Mouse (Mus musculus) midbrain, embryonic 12.5 days (tissue): ENCODE results near the gene Rbfox3. TPM values are rescaled to one million over a fixed set of nuclear protein-coding genes. Genes with fewer than 3 reads are reported as not detected.

Experiments used
- ATAC-seq: fragments of 200-750 bp; cut with Nextera tagmentation; 2 replicates; pipeline ENCODE4 v1.8.0; 2017; ENCODE audit warnings: low read depth, moderate TSS enrichment, moderate library complexity; ENCODE audit not compliant: low FRiP score
- H3K27ac ChIP-seq: fragments of 300-500 bp; sonication (generic); replicated peaks from 2 replicates; pipeline ENCODE4 v1.5.1; 2016; ENCODE audit warnings: mild to moderate bottlenecking
- H3K27me3 ChIP-seq: fragments of 300-500 bp; sonication (generic); 2 replicates; pipeline ENCODE4 v1.6.1; 2016; ENCODE audit warnings: mild to moderate bottlenecking
- H3K36me3 ChIP-seq: fragments of 300-500 bp; sonication (generic); 2 replicates; pipeline ENCODE4 v1.6.1; 2016
- H3K4me1 ChIP-seq: fragments of 300-500 bp; sonication (generic); 2 replicates; pipeline ENCODE4 v1.6.1; 2016
- H3K4me2 ChIP-seq: fragments of 300-500 bp; sonication (generic); replicated peaks from 2 replicates; pipeline ENCODE4 v1.6.1; 2016; ENCODE audit warnings: mild to moderate bottlenecking, moderate library complexity
- H3K4me3 ChIP-seq: fragments of 300-500 bp; sonication (generic); 2 replicates; pipeline ENCODE4 v1.5.1; 2016; ENCODE audit warnings: mild to moderate bottlenecking
- H3K9ac ChIP-seq: fragments of 300-500 bp; sonication (generic); replicated peaks from 2 replicates; pipeline ENCODE4 v1.6.1; 2016; ENCODE audit warnings: mild to moderate bottlenecking, moderate library complexity
- H3K9me3 ChIP-seq: fragments of 300-500 bp; sonication (generic); 2 replicates; pipeline ENCODE4 v1.6.1; 2016; ENCODE audit warnings: mild to moderate bottlenecking
- WGBS: fragments of 180-500 bp; shearing (Covaris S2); methylation state at CpG from one replicate; pipeline ENCODE4 v1.1.7; 2016; 5-methylcytosine and 5-hydroxymethylcytosine counted together
- polyA plus RNA-seq: library from polyadenylated mRNA; unstranded; fragments of >200 nt; fragmentation: Nextera tagmentation; extraction: Ambion mirVana; gene quantifications from 2 replicates; pipeline ENCODE4 v1.2.1, GENCODE M21; 2016

Gene Rbfox3
- polyA plus RNA-seq, 1 experiment from 2014 or later = 16.0 TPM

DNA sequence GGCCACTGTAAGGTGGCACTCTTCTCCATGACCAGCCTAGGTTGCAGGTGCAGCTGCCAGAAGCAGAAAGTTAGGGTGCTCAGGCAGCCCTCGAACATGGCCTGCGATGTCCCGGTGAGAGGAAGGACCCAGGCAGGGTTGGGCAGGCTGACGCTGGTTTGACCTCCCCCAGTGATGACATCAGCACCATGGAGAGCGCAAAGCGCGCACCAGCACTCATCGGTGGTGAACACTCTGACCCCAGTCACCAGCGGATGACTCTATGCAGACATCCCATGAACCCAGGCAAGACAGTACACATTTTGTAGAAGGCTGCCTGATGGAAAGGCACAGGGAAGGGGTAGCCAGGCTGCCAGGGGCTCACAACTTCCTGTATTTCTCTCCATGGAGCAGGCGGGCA, 308.3 kb downstream of the Rbfox3 start:
- Histone ChIP-seq H3K27ac (no peak overlapping the region), H3K27me3 (no peaks in the 10 kb centered on the region), H3K4me3 (no peak overlapping the region), H3K4me1 (peaks cover 15% of the 10 kb centered on the region), H3K9me3 (no peaks in the 10 kb centered on the region), H3K9ac (no peak overlapping the region), H3K4me2 (no peak overlapping the region), H3K36me3 (no peaks in the 10 kb centered on the region)
- WGBS = 4% methylated on average over 10 of the region's 10 CpGs
- no peak for ATAC-seq

DNA sequence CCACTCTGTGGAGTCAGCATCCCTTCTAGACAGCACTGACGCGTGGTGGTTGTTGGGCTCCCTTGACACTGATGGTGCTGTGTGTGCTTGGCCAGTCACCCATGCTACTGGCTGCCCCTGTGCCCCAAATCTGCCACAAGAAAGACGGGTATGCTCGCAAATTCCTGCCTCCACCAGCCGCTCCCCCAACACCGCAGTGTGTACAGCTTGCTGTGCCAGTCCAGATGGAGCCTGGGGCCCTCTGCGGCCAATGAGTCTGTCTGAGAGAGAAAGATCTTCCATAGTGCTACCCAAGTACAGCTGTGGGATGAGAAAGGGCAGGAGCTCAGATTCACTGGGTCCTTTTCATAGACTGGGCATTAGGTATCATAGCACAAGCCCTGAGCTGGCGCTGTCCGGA, 309.9 kb downstream of the Rbfox3 start:
- no peak overlapping the region for H3K4me2 ChIP-seq
- no peak overlapping the region for H3K4me3 ChIP-seq
- H3K27ac ChIP-seq = no peak overlapping the region
- no peaks in the 10 kb centered on the region for H3K27me3 ChIP-seq
- no peaks in the 10 kb centered on the region for H3K36me3 ChIP-seq
- ATAC-seq = no peak
- H3K4me1 ChIP-seq = peaks cover 15% of the 10 kb centered on the region
- 64% methylated on average over 9 of the region's 9 CpGs for WGBS
- H3K9me3 ChIP-seq = no peaks in the 10 kb centered on the region
- H3K9ac ChIP-seq = no peak overlapping the region

DNA sequence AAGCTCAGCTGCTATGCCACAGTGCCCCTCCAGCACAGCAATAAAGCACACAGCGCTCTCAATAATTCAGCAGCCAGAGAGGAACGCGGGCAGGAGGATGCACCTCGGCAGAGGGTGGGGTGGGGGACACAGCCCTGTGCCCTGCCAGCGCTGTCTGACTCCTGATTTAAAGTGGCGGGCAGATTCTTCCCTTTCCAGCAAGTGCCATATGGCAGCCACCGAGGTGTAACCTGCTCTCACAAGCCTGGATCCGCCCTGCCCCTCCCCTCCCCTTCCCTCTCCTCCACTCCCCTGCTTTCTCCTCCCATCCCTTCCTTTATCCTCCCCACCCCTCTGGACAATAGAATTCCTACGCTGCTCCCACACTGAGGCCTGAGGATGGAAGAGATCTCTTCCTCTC, 311.2 kb downstream of the Rbfox3 start:
- Histone ChIP-seq H3K36me3 (no peaks in the 10 kb centered on the region), H3K9ac (no peak overlapping the region), H3K4me1 (peaks cover 15% of the 10 kb centered on the region), H3K27ac (peak overlapping the region; percentile 52), H3K4me3 (no peak overlapping the region), H3K4me2 (peak overlapping the region; percentile 30), H3K27me3 (no peaks in the 10 kb centered on the region), H3K9me3 (no peaks in the 10 kb centered on the region)
- WGBS = 6% methylated on average over 9 of the region's 9 CpGs
- ATAC-seq = peak; percentile 44; the same call in 1 of the 2 replicates

DNA sequence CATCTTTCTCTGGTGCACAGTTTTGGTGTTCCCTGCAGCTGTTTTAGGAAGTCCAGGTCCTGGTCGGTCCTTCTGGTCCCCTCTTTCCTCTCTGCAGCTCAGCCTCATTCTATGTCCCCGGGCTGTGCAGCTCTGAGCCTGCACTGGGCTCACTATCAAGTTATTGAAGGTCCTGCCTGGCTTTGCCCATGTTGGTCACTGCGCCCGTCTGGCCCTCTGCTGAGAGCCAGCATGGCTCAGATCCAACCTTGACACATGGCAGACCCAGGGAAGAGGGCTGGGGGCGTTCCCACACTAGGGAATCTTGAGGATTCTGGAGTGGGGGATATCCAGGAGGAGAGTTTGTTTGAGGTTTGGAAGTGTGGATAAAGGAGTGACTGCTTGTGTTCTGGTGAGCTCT, 312.7 kb downstream of the Rbfox3 start:
- WGBS = 69% methylated on average over 5 of the region's 5 CpGs
- no peak overlapping the region for H3K4me3 ChIP-seq

DNA sequence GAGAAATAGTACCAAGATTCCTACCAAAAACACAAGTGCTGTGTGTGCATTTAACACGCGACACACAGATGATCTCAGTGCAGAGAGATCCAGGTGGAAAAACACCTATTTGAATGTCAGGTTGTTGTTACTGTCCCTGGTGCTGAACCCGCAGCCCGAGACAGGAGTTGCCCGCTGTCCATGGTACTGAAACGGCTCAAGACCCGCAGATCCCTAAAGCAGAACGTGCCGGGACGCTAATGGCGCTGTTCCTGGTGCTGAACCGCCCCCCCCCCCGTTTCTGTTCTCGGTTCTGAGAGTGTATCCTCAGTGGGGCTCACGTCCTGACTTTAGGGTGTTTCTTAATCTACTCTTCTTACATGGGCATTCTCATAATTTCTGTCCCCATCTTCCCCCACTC, 326.6 kb downstream of the Rbfox3 start:
- Histone ChIP-seq H3K27me3 (no peaks in the 10 kb centered on the region), H3K9me3 (no peaks in the 10 kb centered on the region), H3K9ac (no peak overlapping the region), H3K4me1 (no peaks in the 10 kb centered on the region), H3K36me3 (no peaks in the 10 kb centered on the region), H3K4me3 (no peak overlapping the region), H3K27ac (no peak overlapping the region), H3K4me2 (no peak overlapping the region)
- no peak for ATAC-seq
- WGBS = 5% methylated on average over 15 of the region's 15 CpGs

More for the DNA sequence above, 312.7 kb downstream of the Rbfox3 start:
- ATAC-seq = no peak
- H3K4me1 ChIP-seq = peaks cover 15% of the 10 kb centered on the region
- no peak overlapping the region for H3K9ac ChIP-seq
- H3K27me3 ChIP-seq = no peaks in the 10 kb centered on the region
- H3K9me3 ChIP-seq = no peaks in the 10 kb centered on the region
- H3K36me3 ChIP-seq = no peaks in the 10 kb centered on the region
- H3K4me2 ChIP-seq = no peak overlapping the region
- H3K27ac ChIP-seq = no peak overlapping the region

DNA sequence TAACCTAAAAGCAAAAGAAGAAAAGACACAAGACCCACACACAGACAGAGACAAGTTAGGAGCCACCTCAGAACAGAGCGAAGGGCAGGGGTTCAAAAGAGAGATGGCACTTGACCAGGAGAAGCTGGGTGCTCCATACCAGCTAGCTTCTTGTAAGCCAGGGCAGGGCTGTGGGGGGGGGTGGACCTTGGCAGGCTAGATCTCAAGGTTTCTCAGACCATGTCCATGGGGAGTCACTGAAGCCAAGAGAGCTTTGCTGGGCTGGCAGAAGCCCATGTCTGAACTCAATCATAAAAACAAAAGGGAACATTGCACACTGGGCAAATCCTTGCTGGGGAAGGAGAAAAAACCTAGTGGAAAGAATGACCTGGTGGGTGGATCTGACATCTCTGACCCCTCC, 327.4 kb downstream of the Rbfox3 start:
- Histone ChIP-seq H3K4me3 (no peak overlapping the region), H3K27ac (no peak overlapping the region), H3K4me1 (no peaks in the 10 kb centered on the region), H3K9ac (no peak overlapping the region), H3K4me2 (no peak overlapping the region), H3K27me3 (no peaks in the 10 kb centered on the region), H3K9me3 (no peaks in the 10 kb centered on the region), H3K36me3 (no peaks in the 10 kb centered on the region)
- ATAC-seq = no peak
- WGBS = 92% methylated on average over 1 of the region's 1 CpGs

DNA sequence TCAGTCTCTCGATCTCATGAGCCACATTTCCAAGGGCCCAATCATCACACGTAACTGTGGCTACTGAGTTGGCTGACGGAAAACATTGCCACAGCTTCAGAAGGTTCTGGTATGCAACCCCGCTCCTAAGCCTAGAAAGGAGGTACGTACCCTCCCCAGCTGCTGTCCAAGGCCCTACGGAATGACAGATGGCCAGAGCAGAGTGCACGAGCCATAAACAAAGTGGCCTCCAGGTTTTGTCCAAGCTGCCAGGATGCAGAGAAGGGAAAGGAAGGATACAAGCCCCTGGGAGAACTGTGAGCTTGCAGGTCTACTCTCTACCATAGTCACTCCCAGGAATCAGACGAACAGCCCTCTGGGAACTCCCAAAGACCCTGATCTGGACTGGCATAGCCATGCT, 327.8 kb downstream of the Rbfox3 start:
- H3K4me2 ChIP-seq = no peak overlapping the region
- H3K27me3 ChIP-seq = no peaks in the 10 kb centered on the region
- 87% methylated on average over 8 of the region's 8 CpGs for WGBS
- H3K9me3 ChIP-seq = no peaks in the 10 kb centered on the region
- H3K4me1 ChIP-seq = no peaks in the 10 kb centered on the region
- no peak overlapping the region for H3K27ac ChIP-seq
- no peak for ATAC-seq
- no peak overlapping the region for H3K9ac ChIP-seq
- H3K36me3 ChIP-seq = no peaks in the 10 kb centered on the region
- H3K4me3 ChIP-seq = no peak overlapping the region

DNA sequence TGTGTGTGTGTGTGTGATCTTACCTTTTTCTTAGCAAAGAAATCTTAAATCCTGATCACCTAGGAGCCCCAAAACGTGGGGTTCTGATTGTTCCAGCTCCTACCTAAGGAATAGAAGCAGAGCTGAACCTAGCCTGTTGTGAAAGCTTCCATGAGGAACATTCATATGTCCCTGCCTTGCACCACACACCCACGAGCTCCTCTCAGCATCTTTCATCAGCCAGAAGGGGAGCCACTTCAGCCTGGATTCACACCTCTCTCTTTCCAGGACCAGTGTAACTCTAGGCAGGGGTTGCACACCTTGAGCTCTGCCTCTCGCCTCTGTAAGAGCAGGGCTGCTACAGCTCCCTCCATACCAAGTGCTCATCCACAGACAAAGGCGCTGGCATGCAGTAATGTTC, 330.4 kb downstream of the Rbfox3 start:
- peaks cover 9% of the 10 kb centered on the region; the same call in 1 of the 2 replicates for H3K4me1 ChIP-seq
- no peak overlapping the region for H3K27ac ChIP-seq
- H3K9ac ChIP-seq = no peak overlapping the region
- ATAC-seq = no peak
- no peak overlapping the region for H3K4me2 ChIP-seq
- H3K36me3 ChIP-seq = no peaks in the 10 kb centered on the region
- 57% methylated on average over 4 of the region's 4 CpGs for WGBS
- H3K27me3 ChIP-seq = 0 out of 2 replicates have a peak, but pooled peaks cover 4% of the 10 kb centered on the region
- H3K9me3 ChIP-seq = no peaks in the 10 kb centered on the region
- H3K4me3 ChIP-seq = no peak overlapping the region

DNA sequence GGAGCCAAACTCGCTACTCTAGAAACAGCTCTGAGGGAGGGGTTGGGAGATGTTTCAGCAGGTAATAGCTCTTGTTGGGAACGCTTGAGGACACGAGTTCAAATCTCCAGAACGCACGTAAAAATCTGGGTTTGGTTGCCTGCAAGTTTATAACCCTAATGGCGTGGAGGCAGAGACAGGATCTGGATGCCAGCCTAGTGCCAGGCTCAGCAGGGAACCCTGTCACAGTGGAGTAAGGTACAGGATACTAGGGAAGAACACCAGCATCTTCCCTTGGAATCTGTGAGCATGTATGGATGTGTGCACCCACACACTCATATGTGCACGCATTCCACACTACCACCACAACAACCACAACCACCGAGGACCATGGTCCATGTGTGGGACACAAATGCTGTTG, 331.8 kb downstream of the Rbfox3 start:
- Histone ChIP-seq H3K4me2 (no peak overlapping the region), H3K9me3 (no peaks in the 10 kb centered on the region), H3K27ac (no peak overlapping the region), H3K9ac (no peak overlapping the region), H3K27me3 (0 out of 2 replicates have a peak, but pooled peaks cover 4% of the 10 kb centered on the region), H3K4me1 (peaks cover 9% of the 10 kb centered on the region; the same call in 1 of the 2 replicates), H3K4me3 (no peak overlapping the region), H3K36me3 (no peaks in the 10 kb centered on the region)
- no peak for ATAC-seq
- WGBS = 87% methylated on average over 8 of the region's 8 CpGs

DNA sequence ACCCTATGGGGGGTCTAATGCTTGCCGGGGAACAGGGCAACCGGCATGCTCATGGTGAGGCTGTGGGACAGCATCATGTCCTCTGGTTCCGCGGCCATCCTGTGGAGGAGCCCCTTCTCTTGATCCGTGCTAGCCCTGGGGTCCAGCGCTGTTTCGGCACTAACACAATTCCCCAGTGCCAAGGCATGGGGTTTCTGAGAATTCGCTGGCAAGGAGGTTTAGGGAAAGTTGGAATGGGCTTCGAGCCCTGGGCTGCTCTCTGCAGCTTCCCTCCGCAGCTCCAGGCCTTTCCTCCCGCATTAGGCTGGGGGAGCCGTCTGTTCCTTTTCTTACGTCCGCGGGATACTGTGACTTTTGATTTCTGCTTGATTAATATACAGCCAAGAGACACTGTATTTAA, 334.1 kb downstream of the Rbfox3 start:
- H3K9me3 ChIP-seq = no peaks in the 10 kb centered on the region
- no peak for ATAC-seq
- no peak overlapping the region for H3K27ac ChIP-seq
- H3K27me3 ChIP-seq = peaks cover 14% of the 10 kb centered on the region
- 64% methylated on average over 15 of the region's 15 CpGs for WGBS
- no peak overlapping the region for H3K4me3 ChIP-seq
- peaks cover 15% of the 10 kb centered on the region; the same call in 1 of the 2 replicates for H3K4me1 ChIP-seq
- H3K36me3 ChIP-seq = no peaks in the 10 kb centered on the region
- no peak overlapping the region for H3K9ac ChIP-seq
- no peak overlapping the region for H3K4me2 ChIP-seq

DNA sequence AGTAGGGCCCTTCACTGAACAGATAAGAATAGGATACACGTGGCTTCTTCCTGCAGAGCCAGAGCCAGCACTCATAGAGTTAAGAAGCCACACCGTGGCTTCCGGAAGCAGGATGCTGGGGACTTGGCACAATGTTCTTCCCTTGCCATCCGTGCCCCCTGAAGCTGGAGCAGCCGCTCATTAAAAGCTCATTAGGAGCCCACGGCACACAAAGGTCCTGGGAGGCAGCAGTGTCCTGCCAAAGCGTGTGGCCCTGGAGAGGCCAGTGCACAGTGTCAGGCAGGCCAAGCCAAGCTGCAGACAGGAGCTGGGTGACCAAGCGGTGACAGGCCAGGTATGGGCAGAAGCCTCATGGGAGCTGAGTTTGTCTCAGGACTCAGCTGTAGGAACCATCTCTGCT, 334.8 kb downstream of the Rbfox3 start:
- Histone ChIP-seq H3K4me2 (no peak overlapping the region), H3K4me3 (no peak overlapping the region), H3K27me3 (peaks cover 20% of the 10 kb centered on the region), H3K36me3 (no peaks in the 10 kb centered on the region), H3K4me1 (peaks cover 15% of the 10 kb centered on the region; the same call in 1 of the 2 replicates), H3K9ac (no peak overlapping the region), H3K27ac (no peak overlapping the region), H3K9me3 (no peaks in the 10 kb centered on the region)
- 72% methylated on average over 8 of the region's 8 CpGs for WGBS
- ATAC-seq = no peak

DNA sequence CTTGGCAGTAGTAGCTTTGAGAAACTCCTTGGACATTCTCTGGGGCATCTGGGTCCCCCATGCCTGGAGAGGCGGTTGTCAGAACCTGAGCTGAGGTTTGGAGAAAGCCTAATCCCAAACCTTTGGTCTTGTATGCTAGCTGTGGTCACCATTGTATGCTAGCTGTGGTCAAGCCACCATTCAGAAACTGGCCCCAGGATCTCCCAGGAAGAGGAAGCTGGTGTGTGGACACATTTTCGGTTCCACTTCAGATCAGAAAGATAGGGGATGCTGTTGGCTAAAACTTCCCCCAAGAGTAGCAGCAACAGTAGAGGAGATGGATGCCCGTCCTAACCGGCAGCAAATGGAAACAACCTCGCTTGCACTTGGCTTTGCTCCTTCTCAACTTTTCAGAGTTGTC, 337.0 kb downstream of the Rbfox3 start:
- Histone ChIP-seq H3K9me3 (no peaks in the 10 kb centered on the region), H3K4me3 (no peak overlapping the region), H3K4me1 (peaks cover 24% of the 10 kb centered on the region), H3K27ac (no peak overlapping the region), H3K27me3 (peaks cover 42% of the 10 kb centered on the region), H3K36me3 (no peaks in the 10 kb centered on the region), H3K9ac (no peak overlapping the region), H3K4me2 (no peak overlapping the region)
- WGBS = 79% methylated on average over 5 of the region's 5 CpGs
- ATAC-seq = no peak

DNA sequence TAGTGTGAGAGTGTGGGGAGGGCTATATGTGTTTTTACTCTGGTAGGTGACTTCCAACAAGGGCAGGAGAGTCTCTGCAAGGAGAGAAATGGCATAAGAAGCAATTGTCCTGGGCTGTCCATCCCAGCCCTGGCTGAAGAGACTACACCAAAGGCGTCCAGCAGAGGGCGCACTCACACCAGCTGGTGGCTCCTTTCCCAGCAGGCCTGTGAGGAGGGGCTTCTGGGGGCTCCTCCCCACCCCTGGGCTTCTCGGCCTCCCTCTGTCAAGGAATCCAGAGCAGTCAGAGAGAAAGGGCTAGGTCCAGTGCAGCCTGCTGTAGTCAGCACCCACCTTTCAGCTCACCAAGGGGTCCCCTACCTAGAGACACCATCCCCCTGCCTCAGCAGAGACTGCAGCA, 337.8 kb downstream of the Rbfox3 start:
- peaks cover 33% of the 10 kb centered on the region for H3K4me1 ChIP-seq
- H3K36me3 ChIP-seq = no peaks in the 10 kb centered on the region
- H3K9ac ChIP-seq = no peak overlapping the region
- ATAC-seq = no peak
- H3K9me3 ChIP-seq = no peaks in the 10 kb centered on the region
- 0% methylated on average over 3 of the region's 3 CpGs for WGBS
- H3K4me2 ChIP-seq = no peak overlapping the region
- no peak overlapping the region for H3K27ac ChIP-seq
- no peak overlapping the region for H3K4me3 ChIP-seq
- peaks cover 51% of the 10 kb centered on the region for H3K27me3 ChIP-seq
